In the genomic region with DNA sequence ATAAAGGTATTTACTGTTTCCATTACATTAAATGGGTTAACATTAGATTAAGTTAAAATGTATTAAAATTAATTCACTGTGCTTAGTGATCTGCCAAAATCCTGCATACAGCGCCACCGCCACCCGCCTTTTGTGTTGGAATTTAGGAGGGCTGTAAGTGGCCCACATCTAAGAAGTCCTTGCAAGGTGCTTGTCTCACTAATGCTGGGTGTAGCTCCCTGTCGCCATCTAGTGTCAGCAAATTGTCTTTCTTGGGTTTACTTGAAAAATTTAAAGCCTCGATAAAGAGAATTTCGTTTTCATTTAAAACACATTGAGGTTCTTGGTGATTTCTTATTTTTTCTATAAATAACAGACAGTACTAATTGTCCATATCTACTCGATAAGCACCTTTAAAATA, we compare ENCODE assay signal across 8 mouse cellular contexts. TPM values are rescaled to one million over a fixed set of nuclear protein-coding genes. Genes with fewer than 3 reads are reported as not detected.
A peak's percentile ranks its signal among the peaks of the same experiment; 100 is the strongest.
DNase-seq lines count a peak whose midpoint lies in the region; ATAC-seq and TF ChIP-seq lines count a peak whose summit lies in the region.
"Had no signal": no experiment of that assay in that cellular context is flagged by ENCODE, and none has a peak within 500 bp of the region (broad histone marks: within the 10 kb centered on the region; RNA-seq: fewer than 3 reads in every experiment).

No protein-coding gene starts in this region.

- H3K9me3 ChIP-seq in kidney, embryonic 14.5 days (ENCODE audit: control insufficient read depth, low read length), result no peaks in the 10 kb centered on the region
- no peaks in the 10 kb centered on the region for H3K9me3 ChIP-seq in liver, embryonic 14.5 days (ENCODE audit: control insufficient read depth, low read length)
- H3K9me3 ChIP-seq: limb, embryonic 15.5 days had no signal

- H3K4me3 ChIP-seq in embryonic fibroblast, embryonic 13.5 days (ENCODE audit: insufficient read depth, low read length), result no peak overlapping the region
- no peak overlapping the region for H3K4me3 ChIP-seq in kidney, embryonic 14.5 days (ENCODE audit: low read length)
- H3K4me3 ChIP-seq in liver, embryonic 14.5 days (ENCODE audit: insufficient read depth in 1 of 2, low read depth in 2 of 2, low read length in 2 of 2), result no peak overlapping the region
- H3K4me3 ChIP-seq: limb, embryonic 15.5 days had no signal

- TF ChIP-seq POLR2A in embryonic fibroblast, embryonic 13.5 days (IDR thresholded peaks at IDR 0.05; ENCODE audit: low read depth, low read length), result no peak

- no peaks in the 10 kb centered on the region for H3K27me3 ChIP-seq in kidney, embryonic 14.5 days (ENCODE audit: control insufficient read depth, insufficient read depth, low read length)
- no peaks in the 10 kb centered on the region for H3K27me3 ChIP-seq in liver, embryonic 14.5 days (ENCODE audit: control insufficient read depth, insufficient read depth, low read length)
- H3K27me3 ChIP-seq: limb, embryonic 15.5 days had no signal

- ATAC-seq in kidney, embryonic 14.5 days (ENCODE audit: low FRiP score, low TSS enrichment), result 0 out of 2 replicates have a peak, but pooled peaks have one; percentile 56
- no peak for ATAC-seq in liver, embryonic 14.5 days (ENCODE audit: insufficient read depth)

- peak; percentile 33; the same call in 1 of the 2 replicates for TF ChIP-seq CTCF in embryonic fibroblast, embryonic 13.5 days (IDR thresholded peaks at IDR 0.05; ENCODE audit: borderline replicate concordance, insufficient read depth, low read length)
- TF ChIP-seq CTCF in liver, embryonic 14.5 days (IDR thresholded peaks at IDR 0.05; ENCODE audit: low read depth), result peak; percentile 76

- 34% methylated on average over 7 of the region's 7 CpGs for WGBS in kidney, embryonic 14.5 days
- WGBS in liver, embryonic 14.5 days (ENCODE audit: insufficient replicate concordance), result 30% methylated on average over 7 of the region's 7 CpGs

- DNase-seq in 3T3-L1 (ENCODE audit: low read depth, low spot score), result peak; percentile 86
- DNase-seq in A20 (ENCODE audit: low read depth, low spot score), result peak; percentile 79
- peak; percentile 55 for DNase-seq in adrenal gland, postnatal 25 days
- peak; percentile 47 to 64 (median 52) for DNase-seq in liver, embryonic 14.5 days (ENCODE audit: low read depth in 3 of 3, low spot score in 3 of 3)
- DNase-seq in right cerebral cortex, postnatal 25 days, result peak; percentile 44

- H3K36me3 ChIP-seq in kidney, embryonic 14.5 days (ENCODE audit: control insufficient read depth, insufficient read depth, low read length), result peaks cover 42% of the 10 kb centered on the region
- H3K36me3 ChIP-seq in liver, embryonic 14.5 days (replicated peaks; ENCODE audit: control insufficient read depth, insufficient read depth, low read depth), result peaks cover 9% of the 10 kb centered on the region

- H3K4me1 ChIP-seq in embryonic fibroblast, embryonic 13.5 days (ENCODE audit: control insufficient read depth, insufficient read depth, low read length), result peaks cover 6% of the 10 kb centered on the region
- no peaks in the 10 kb centered on the region for H3K4me1 ChIP-seq in kidney, embryonic 14.5 days (ENCODE audit: control insufficient read depth, insufficient read depth, low read length)
- H3K4me1 ChIP-seq in liver, embryonic 14.5 days (replicated peaks; ENCODE audit: control insufficient read depth in 2 of 2, insufficient read depth in 2 of 2, low read length in 1 of 2), result no peaks in the 10 kb centered on the region

- H3K9ac ChIP-seq in kidney, embryonic 14.5 days (ENCODE audit: low read depth, low read length), result no peak overlapping the region
- no peak overlapping the region for H3K9ac ChIP-seq in liver, embryonic 14.5 days (replicated peaks)
- H3K9ac ChIP-seq: limb, embryonic 15.5 days had no signal

- no peak for TF ChIP-seq EP300 in liver, embryonic 14.5 days (IDR thresholded peaks at IDR 0.05; ENCODE audit: low read depth)

- no peak overlapping the region for H3K4me2 ChIP-seq in kidney, embryonic 14.5 days (replicated peaks; ENCODE audit: low read depth, low read length)
- no peak overlapping the region for H3K4me2 ChIP-seq in liver, embryonic 14.5 days (ENCODE audit: low read depth)
- H3K4me2 ChIP-seq: limb, embryonic 15.5 days had no signal

- H3K27ac ChIP-seq in embryonic fibroblast, embryonic 13.5 days (ENCODE audit: insufficient read depth, low read length), result no peak overlapping the region
- H3K27ac ChIP-seq in kidney, embryonic 14.5 days (ENCODE audit: low read depth, low read length), result no peak overlapping the region
- no peak overlapping the region for H3K27ac ChIP-seq in liver, embryonic 14.5 days
- H3K27ac ChIP-seq: limb, embryonic 15.5 days had no signal

RNA-seq across cellular contexts. Expression of a gene that starts 35.6 kb away (rescaled TPM):
- total RNA-seq in adrenal gland, postnatal 25 days (2021), result 0.61 and 0.62 TPM in 2 replicates
- polyA plus RNA-seq in embryonic fibroblast, embryonic 13.5 days (2011; ENCODE audit: insufficient read length, low read depth, missing spikeins), result not detected in 2 replicates
- polyA plus RNA-seq in kidney, embryonic 14.5 days (2014; fragmentation: Nextera tagmentation; extraction: Ambion mirVana), result 0.28 TPM in 1 of 2 replicates, not detected in the other
- polyA plus RNA-seq in liver, embryonic 14.5 days (2012; rRNA removed), result 0.39 and 0.42 TPM in 2 replicates
- 0.28 and 0.38 TPM in 2 replicates for polyA plus RNA-seq in liver, embryonic 14.5 days (2014; fragmentation: Nextera tagmentation; extraction: Ambion mirVana)

RNA-seq across cellular contexts. Expression of a gene that starts 54.3 kb away (rescaled TPM):
- total RNA-seq in adrenal gland, postnatal 25 days (2021), result 32.9 and 34.8 TPM in 2 replicates
- polyA plus RNA-seq in embryonic fibroblast, embryonic 13.5 days (2011; ENCODE audit: insufficient read length, low read depth, missing spikeins), result 9.3 and 10.4 TPM in 2 replicates
- polyA plus RNA-seq in kidney, embryonic 14.5 days (2014; fragmentation: Nextera tagmentation; extraction: Ambion mirVana), result 4.1 and 6.8 TPM in 2 replicates
- 2.4 and 2.9 TPM in 2 replicates for polyA plus RNA-seq in liver, embryonic 14.5 days (2012; rRNA removed)
- polyA plus RNA-seq in liver, embryonic 14.5 days (2014; fragmentation: Nextera tagmentation; extraction: Ambion mirVana), result 1.5 and 1.7 TPM in 2 replicates
